Mouse (Mus musculus): ENCODE results near the gene Cfap100. TPM values are rescaled to one million over a fixed set of nuclear protein-coding genes. Genes with fewer than 3 reads are reported as not detected.
A peak's percentile ranks its signal among the peaks of the same experiment; 100 is the strongest.

Cfap100 gene
- total RNA-seq, 1 experiment from 2014 or later, result 0.67 TPM

- DNase-seq, result no peak
Observed at GRCm38 (mm10) chr6:90461181-90461580, 32.6 kb upstream of the Cfap100 start.

GRCm38 (mm10) chr6:90457421-90457820 lies 28.8 kb upstream of the Cfap100 start:
- no peak for DNase-seq

- DNase-seq, result no peak
Observed at GRCm38 (mm10) chr6:90453751-90454150, 25.2 kb upstream of the Cfap100 start.

GRCm38 (mm10) chr6:90452603-90453002 lies 24.0 kb upstream of the Cfap100 start:
- no peak for DNase-seq

GRCm38 (mm10) chr6:90451512-90451911 lies 22.9 kb upstream of the Cfap100 start:
- DNase-seq, result no peak

GRCm38 (mm10) chr6:90450697-90451096 lies 22.1 kb upstream of the Cfap100 start:
- DNase-seq, result peak; percentile 82

GRCm38 (mm10) chr6:90450179-90450578 lies 21.6 kb upstream of the Cfap100 start:
- peak; percentile 91 for DNase-seq

GRCm38 (mm10) chr6:90446883-90447282 lies 18.3 kb upstream of the Cfap100 start:
- peak; percentile 25 for DNase-seq

- DNase-seq, result no peak
Observed at GRCm38 (mm10) chr6:90437041-90437440, 8.4 kb upstream of the Cfap100 start.

- no peak for DNase-seq
Observed at GRCm38 (mm10) chr6:90436192-90436907, 7.8 kb upstream of the Cfap100 start.

- peak; percentile 91 for DNase-seq
Observed at GRCm38 (mm10) chr6:90435195-90435618, 6.6 kb upstream of the Cfap100 start.

GRCm38 (mm10) chr6:90434687-90435086 lies 6.1 kb upstream of the Cfap100 start:
- DNase-seq, result no peak

- DNase-seq, result no peak
Observed at GRCm38 (mm10) chr6:90431487-90431886, 2.9 kb upstream of the Cfap100 start.

- no peak for DNase-seq
Observed at GRCm38 (mm10) chr6:90429911-90430310, 1.3 kb upstream of the Cfap100 start.

GRCm38 (mm10) chr6:90426003-90426402 lies 2.6 kb downstream of the Cfap100 start:
- no peak for DNase-seq

- no peak for DNase-seq
Observed at GRCm38 (mm10) chr6:90425361-90425760, 3.2 kb downstream of the Cfap100 start.

GRCm38 (mm10) chr6:90422565-90422964 lies 6.0 kb downstream of the Cfap100 start:
- peak; percentile 90 for DNase-seq

GRCm38 (mm10) chr6:90411926-90412325 lies 16.7 kb downstream of the Cfap100 start:
- DNase-seq, result peak; percentile 71

GRCm38 (mm10) chr6:90410972-90411371 lies 17.6 kb downstream of the Cfap100 start:
- DNase-seq, result no peak

GRCm38 (mm10) chr6:90408632-90409031 lies 20.0 kb downstream of the Cfap100 start:
- peak; percentile 22 for DNase-seq

GRCm38 (mm10) chr6:90397291-90397690 lies 31.3 kb downstream of the Cfap100 start:
- no peak for DNase-seq

- DNase-seq, result no peak
Observed at GRCm38 (mm10) chr6:90395751-90396150, 32.8 kb downstream of the Cfap100 start.

- DNase-seq, result no peak
Observed at GRCm38 (mm10) chr6:90393948-90394347, 34.6 kb downstream of the Cfap100 start.

- no peak for DNase-seq
Observed at GRCm38 (mm10) chr6:90390629-90391028, 38.0 kb downstream of the Cfap100 start.

Measured in adrenal gland, postnatal 14 days (tissue).